Mouse (Mus musculus) kidney, postnatal 14 days (tissue): ENCODE data around the gene Fxyd1.
A peak's percentile ranks its signal among the peaks of the same experiment; 100 is the strongest.

Experiments used
- DNase-seq: peaks from one replicate; pipeline ENCODE4 v3.0.0; 2022; ENCODE audit warnings: mixed read lengths

The Fxyd1 gene

DNA sequence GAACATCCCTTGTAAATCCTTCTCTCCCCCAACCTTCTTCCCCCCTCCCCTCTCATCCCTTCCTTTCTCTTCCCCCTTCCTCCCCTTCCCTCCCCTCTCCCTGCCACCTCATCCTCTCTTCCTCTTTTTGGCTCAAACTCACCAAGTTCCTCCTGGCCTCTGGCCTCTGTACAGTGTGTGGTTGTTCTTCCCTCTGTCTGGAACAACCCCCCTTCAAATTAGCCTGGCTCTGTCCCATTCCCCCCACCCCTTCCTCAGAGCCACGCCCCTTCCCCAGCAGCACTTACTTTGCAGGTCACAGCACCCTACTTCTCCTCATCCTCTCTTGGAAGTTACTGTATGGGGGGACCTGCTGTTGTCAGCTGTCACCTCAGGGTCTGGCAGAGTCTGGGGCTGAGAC, 48.8 kb downstream of the Fxyd1 start:
- DNase-seq: peak; percentile 8

DNA sequence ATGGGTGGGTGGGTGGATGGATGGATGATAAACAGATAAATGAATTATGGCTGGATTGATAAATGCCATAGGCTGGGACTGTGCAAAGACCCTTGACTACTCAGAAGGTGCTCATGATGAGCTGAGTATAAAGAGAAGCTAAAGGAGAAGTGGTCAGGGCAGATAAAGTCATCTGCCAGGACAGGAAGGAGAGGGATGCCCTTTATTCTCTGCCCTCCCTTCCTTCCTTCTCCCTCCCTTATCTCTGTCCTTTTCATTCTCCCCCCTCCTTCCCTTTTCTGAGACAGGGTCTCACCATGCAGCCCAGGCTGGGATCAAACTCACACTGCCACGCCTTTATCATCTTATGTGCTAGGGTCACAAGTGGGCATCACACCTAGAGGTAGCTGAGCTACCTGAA, 49.2 kb downstream of the Fxyd1 start:
- no peak for DNase-seq

DNA sequence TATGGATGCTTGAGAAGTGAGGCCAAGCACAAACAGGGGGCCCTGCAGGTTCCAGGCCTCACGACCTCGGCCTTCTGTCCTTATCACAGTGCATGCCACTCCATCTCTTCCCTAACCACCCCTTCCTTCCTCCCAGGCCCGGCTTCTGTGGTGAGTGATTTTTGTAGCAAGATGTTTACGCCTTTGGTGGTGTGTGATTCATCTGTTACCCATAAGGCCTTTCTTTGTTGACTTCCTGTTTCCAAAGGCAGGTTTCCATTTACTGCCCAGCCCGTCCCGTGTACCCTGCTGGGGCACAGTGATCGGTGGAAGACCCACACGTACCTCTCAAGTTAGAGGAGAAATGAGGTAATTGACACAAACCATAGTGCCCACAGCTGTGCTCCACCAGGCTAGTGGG, 54.3 kb downstream of the Fxyd1 start:
- peak; percentile 33 for DNase-seq
